Mouse (Mus musculus) liver, embryonic 14.5 days (tissue): Measurements from ENCODE around the gene Farp1.

Source experiments
- CTCF ChIP-seq: IDR thresholded peaks from 2 replicates; pipeline ENCODE4 v1.5.1; 2016; ENCODE audit warnings: antibody characterized with exemption, low read depth, control low read depth
- EP300 ChIP-seq: IDR thresholded peaks from 2 replicates; pipeline ENCODE4 v1.6.1; 2016; ENCODE audit warnings: antibody characterized with exemption, low read depth

- no peak for TF ChIP-seq CTCF
- no peak for TF ChIP-seq EP300
These were observed 11.4 kb downstream of the Farp1 start for GRCm38 (mm10) chr14:121046313-121046961.
